Mouse (Mus musculus): Measurements from ENCODE around the gene Gm20820.
"Not testable (repeated sequence)": the region's sequence is repeated elsewhere in the genome, so short reads cannot be mapped to it uniquely, and the experiment has no call there.

Gene Gm20820

DNA sequence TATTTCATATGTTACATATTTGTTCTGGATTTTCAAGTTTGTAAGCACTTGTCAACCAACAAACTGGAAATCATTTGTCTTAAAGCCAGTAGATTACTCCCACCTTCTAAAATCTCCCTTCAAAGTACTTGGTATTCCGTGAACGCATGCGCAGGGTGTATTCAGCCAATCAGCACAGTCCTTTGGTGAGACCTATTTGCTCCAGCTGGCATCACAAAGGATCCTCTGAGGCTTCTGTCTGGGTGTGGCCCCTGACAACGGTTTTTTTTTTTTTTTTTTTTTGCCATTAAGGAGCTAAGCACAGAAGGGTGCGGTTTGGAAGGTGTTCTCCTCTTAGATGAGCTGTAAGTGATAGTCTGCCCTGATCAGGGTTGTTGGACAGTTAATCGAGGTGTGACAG is at the start of gene Gm20820:
Gene Gm20820, plus strand, starts transcription at position 301 of the 400 bp plus-strand sequence.
- DNase-seq (ENCODE audit: low read depth, low spot score) = not testable (repeated sequence)
